Mouse (Mus musculus) c-Kit-negative CD71-positive TER-119-positive erythroid progenitor cells, embryonic 14.5 days (primary cell): ENCODE measurements around the gene Ccdc7a.

Experiments used
- DNase-seq: peaks from one replicate; pipeline ENCODE4 v3.0.0-alpha.2; 2013; ENCODE audit warnings: low read depth, low spot score

Ccdc7a gene

DNA sequence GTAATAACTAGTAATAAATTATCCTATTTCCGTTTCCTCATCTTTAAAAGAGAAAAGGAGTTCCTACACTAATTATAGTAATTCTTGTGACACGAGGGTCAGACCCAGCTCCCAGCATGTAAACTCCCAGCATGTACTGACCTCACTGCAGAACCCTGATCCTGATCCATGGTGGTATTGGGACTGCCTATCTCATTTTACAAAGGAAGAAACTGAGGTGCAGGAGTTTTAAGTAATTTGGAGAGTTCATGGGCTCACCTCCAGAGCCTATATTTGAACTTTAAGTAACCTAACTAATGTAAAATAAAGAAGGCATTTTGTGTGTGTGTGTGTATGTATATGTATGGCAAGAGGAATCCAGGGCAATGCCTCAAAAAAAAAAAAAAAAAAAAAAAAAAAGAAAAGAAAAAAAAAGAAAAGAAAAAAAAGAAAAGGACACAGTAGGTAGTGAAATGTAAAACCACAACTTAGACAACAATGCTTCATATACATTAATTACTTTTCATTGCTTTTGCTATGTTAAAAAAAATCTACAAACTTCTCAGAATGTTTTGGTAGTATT lies 378.8 kb downstream of the Ccdc7a start:
- no peak for DNase-seq

DNA sequence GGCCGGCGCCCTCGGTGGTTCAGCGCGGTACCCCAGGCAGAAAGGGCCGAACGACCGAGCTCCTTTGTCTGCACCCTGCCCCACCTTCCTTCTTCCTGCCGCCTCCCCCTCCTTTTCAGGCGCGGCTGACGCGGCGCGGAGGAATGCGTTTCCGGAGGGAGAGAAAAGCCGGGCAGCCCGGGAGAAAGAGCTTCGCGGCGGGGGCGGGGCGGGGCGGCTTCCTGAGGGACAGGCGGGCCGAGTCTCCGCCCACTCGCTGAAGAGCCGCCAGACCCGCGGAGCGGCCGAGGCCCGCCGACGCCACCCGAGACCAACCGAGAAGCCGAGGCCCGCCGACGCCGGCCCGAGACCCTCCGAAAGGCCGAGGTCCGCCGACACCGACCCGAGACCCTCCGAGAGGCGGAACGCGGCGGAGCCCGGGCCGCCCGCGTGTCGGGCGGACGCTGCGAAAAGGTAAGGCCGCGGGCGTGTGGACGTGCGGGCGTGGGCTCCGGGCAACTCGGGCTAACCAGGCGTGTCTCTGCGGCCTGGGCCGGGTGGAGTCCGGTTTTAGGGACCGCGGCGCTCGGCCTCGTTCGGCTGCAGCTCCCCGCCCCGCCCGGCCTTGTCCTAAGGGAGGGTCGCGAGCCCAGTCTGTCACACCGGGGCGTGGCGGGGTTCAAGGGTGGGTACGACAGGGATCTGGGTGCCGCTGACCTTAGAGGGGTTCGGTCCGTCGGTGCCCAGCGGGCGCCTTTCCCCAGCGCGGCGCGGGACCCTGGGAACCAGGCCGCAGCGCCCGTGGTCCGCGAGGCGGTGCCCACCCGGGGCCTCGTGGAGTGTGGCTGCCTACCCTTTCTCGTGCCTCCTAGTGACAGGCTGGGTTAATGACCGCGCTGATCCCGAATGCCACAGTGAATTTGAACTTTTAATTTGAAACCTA lies 379.5 kb downstream of the Ccdc7a start, which contains the start of gene Itgb1:
Itgb1 (plus strand) TSS at position 148 of the 922 bp plus-strand sequence.
- DNase-seq: peak; percentile 78

DNA sequence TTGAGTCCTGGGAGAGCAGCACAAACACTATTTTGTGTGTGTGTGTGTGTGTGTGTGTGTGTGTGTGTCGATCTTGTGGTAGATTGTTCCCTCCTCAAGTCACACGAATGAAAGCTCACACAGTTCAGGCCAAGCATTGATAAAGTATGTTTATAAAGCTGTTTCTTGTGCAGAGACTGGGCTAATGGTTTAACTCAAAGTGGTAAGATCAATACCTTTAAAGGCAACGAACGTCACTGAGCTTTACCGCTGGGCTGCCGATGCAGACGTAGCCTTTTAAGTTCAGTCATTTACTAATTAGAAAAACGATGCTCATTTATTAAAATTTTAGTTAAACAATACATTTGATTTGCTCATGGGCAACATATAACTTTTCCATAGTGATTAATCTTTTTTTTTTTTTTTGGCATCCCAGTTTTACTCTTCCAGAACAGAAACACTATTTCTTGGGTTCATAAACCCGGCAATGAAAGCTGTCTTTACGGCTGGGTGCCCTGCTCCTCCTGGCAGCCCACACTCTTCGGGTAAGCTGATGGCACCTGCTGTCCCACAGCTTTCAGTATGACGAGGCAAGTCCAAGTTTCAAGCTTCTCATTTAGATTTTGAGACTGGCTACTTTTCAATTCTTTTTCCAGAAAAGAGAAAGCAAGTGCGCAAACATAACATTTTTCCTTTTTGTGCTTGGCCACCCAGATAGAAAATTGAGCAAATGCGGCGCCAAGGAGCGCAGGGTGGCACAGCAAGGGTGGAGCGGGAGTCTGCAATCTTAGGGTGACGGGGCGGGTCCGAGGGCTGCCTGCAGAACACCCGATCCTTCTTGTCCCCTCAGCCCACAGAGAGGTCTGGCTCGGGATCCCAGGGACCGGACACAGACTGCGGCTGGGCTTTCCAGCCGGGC lies 380.5 kb downstream of the Ccdc7a start:
- peak; percentile 67 for DNase-seq
